Mouse (Mus musculus) forelimb bud, embryonic 11.5 days (tissue): ENCODE measurements at regions not wholly inside any gene's neighbourhood (a gene's known extent, or its start where the extent isn't known, plus 50 kb on each side); places are given as distances from the start of the nearest gene placed in this dataset.
A peak's percentile ranks its signal among the peaks of the same experiment; 100 is the strongest.

Experiments
- DNase-seq: peaks from one replicate; pipeline ENCODE4 v3.0.0-alpha.2; 2012; ENCODE audit warnings: low read depth, low spot score

GRCm38 (mm10) chr7:39866674-39867428 lies 349.3 kb downstream of the Zfp619 start:
- no peak for DNase-seq

- no peak for DNase-seq
Observed at GRCm38 (mm10) chr7:39867451-39867850, 349.9 kb downstream of the Zfp619 start.

- no peak for DNase-seq
Observed at GRCm38 (mm10) chr7:39882113-39882512, 364.5 kb downstream of the Zfp619 start.

GRCm38 (mm10) chr7:39894208-39894896 lies 376.8 kb downstream of the Zfp619 start:
- no peak for DNase-seq

DNA sequence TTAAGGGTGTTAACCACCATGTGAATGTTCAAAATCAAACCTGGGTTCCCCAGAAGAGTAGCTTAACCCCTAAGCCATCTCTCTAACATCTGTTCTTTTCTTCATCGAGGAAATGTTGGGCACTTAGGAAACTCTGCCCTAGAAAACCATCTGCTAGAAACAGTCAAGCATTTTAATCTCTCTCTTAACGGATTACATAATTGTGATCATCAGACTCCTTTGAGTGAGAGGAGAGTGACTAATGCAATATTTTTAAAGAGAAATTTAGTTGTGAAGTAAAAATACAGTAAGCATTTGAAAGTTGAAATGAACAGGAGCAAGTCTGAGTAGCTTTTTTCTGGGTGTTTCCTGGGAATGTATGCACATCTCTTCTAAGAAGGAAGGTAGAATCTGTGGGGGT lies 379.4 kb downstream of the Zfp619 start:
- no peak for DNase-seq

GRCm38 (mm10) chr7:39898268-39898667 lies 380.7 kb downstream of the Zfp619 start:
- peak; percentile 0 for DNase-seq

GRCm38 (mm10) chr7:39933946-39934345 lies 416.4 kb downstream of the Zfp619 start:
- DNase-seq = no peak

DNA sequence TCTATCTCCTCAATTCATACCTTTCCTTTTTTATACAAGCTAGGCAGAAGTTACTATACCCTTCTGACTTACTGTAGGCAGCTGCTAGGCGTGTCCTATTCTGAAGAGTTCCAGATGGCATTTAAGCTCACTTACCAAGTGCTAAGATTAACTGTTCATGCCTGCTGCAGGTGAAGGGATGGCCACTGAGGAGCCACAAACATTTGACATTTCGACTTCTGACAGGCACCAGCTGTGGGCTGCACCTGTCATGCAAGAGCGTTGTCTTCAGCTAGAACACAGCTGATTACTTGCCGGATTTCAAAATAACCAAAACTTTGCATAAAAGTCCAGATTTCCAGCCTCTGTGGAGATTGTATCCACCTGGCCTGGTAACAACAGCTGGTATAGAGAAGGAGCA lies 419.7 kb downstream of the Zfp619 start:
- no peak for DNase-seq

DNA sequence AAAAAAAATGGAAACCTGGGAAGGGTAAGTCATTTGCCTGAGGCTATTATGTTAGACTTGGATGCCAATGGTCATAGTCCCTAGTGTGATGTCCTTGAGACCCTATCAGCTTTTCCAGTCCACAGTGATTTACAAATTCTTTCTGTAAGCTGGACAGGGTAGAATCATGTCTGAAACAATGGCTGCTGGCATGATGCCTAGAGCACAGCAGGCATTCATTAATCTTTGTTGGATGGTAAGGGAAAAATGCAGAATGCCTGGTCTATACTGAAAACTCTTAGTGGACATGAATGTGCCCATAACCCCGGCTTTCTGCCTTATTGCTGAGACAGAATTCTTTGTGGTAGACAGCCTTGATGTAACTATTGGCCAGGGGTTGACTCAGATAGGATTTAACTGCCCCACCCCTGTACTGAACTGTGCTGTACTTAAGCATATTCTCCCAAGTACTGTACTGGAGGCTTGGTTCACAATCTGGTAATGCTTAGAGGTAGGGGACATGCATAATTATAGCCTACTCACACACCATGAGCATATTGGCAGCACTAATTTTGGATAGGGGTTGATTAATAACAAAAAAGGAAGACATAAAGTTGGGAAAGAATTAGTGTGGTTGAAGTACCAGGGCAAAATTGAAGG lies 424.8 kb downstream of the Zfp619 start:
- DNase-seq = no peak

DNA sequence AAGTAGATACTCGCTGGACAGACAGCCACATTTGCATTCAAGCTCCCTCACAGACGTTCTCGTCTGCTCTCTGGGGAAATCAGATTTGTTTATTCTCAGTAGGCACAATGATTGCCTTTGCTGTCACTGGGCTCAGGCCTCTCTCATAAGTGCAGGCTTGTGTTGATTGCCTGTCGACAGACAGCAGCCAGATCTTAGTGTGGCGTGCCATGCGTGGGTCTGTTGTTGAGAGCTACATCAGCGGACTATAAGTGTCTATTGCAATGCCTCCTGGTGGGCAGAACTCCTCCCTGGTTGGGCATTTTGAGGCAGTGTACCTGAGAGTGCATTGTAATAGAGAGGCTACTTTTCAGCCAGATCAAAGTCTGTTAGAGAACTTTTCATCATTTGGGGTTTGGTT lies 436.5 kb downstream of the Zfp619 start:
- DNase-seq = no peak

DNA sequence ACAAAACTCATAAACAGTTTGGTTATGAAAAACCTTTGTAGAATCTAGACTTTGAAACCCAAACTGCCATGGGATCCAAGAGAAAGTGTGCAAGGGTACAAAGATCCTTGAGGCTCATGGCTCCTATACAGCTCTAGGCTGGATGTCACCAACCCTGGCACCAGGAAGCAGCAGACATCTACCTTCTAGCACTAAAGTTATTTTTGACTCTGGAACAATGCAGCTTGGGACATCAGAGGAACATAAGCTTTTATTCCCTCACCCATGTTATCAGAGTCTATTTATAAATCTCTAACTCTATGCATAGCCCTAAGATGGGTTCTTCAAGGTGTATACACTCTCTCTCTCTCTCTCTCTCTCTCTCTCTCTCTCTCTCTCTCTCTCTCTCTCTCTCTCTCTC lies 437.4 kb downstream of the Zfp619 start:
- no peak for DNase-seq

DNA sequence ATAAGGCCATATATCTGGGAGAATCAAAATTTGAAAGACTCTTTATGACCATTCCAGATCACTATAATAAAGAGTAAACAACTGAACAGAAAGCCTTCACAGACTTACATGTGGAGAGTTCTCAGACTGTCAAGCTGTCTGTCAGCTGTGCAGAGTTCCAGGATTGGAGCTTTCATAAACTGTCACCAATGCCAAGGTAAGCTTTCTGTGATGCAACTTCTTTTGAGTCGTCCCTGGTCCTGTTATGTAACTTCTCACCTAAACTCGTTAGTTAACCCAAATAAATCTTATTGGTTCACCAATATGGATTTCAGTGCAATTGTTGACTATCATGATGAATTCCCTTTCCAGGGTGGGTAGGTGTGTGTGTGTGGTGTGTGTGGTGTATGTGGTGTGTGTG lies 460.6 kb downstream of the Zfp619 start:
- DNase-seq = no peak

DNA sequence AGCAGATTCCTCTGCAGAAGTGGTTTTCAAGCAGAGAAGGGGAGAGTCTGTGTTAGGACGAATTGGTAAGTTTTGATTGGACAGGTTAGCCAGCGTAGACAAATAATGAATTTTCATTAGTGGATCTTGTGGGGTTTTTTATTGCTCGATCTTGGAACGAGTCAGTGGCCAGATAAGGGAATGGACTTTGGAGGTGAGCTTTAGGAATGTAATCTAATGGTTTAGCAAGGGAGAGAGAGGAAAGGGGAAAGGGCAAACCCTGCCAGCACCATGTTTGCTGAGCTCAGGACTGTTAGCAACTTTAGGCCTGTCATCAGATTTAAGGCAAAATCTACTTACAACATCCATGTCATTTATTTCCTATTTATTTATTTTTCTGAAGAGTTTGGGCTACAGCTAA lies 464.1 kb downstream of the Zfp619 start:
- DNase-seq = no peak
